Mouse (Mus musculus) limb, embryonic 12.5 days (tissue): ENCODE measurements at regions not wholly inside any gene's neighbourhood (a gene's known extent, or its start where the extent isn't known, plus 50 kb on each side); places are given as distances from the start of the nearest gene placed in this dataset.
A peak's percentile ranks its signal among the peaks of the same experiment; 100 is the strongest.

Experiments
- ATAC-seq: fragments of 200-750 bp; cut with Nextera tagmentation; 2 replicates; pipeline ENCODE4 v1.8.0; 2017; ENCODE audit warnings: low read depth, moderate TSS enrichment; ENCODE audit not compliant: insufficient number of reproducible peaks, insufficient read depth, low FRiP score, low TSS enrichment
- H3K27ac ChIP-seq: fragments of 300-500 bp; sonication (generic); 2 replicates; pipeline ENCODE4 v1.5.1; 2016; ENCODE audit warnings: mild to moderate bottlenecking, moderate library complexity
- H3K27me3 ChIP-seq: fragments of 300-500 bp; sonication (generic); 2 replicates; pipeline ENCODE4 v1.6.1; 2016; ENCODE audit warnings: mild to moderate bottlenecking, moderate library complexity
- H3K36me3 ChIP-seq: fragments of 300-500 bp; sonication (generic); 2 replicates; pipeline ENCODE4 v1.6.1; 2016; ENCODE audit warnings: mild to moderate bottlenecking, moderate library complexity
- H3K4me1 ChIP-seq: fragments of 300-500 bp; sonication (generic); replicated peaks from 2 replicates; pipeline ENCODE4 v1.6.1; 2016
- H3K4me2 ChIP-seq: fragments of 300-500 bp; sonication (generic); 2 replicates; pipeline ENCODE4 v1.6.1; 2016; ENCODE audit warnings: mild to moderate bottlenecking, moderate library complexity
- H3K4me3 ChIP-seq: fragments of 300-500 bp; sonication (generic); replicated peaks from 2 replicates; pipeline ENCODE4 v1.5.1; 2016; ENCODE audit warnings: mild to moderate bottlenecking
- H3K9ac ChIP-seq: fragments of 300-500 bp; sonication (generic); replicated peaks from 2 replicates; pipeline ENCODE4 v1.6.1; 2016; ENCODE audit warnings: mild to moderate bottlenecking, moderate library complexity
- H3K9me3 ChIP-seq: fragments of 300-500 bp; sonication (generic); 2 replicates; pipeline ENCODE4 v1.6.1; 2016; ENCODE audit warnings: mild to moderate bottlenecking, moderate library complexity
- WGBS: fragments of 180-500 bp; shearing (Covaris S2); methylation state at CpG from one replicate; pipeline ENCODE4 v1.1.7; 2016; 5-methylcytosine and 5-hydroxymethylcytosine counted together

DNA sequence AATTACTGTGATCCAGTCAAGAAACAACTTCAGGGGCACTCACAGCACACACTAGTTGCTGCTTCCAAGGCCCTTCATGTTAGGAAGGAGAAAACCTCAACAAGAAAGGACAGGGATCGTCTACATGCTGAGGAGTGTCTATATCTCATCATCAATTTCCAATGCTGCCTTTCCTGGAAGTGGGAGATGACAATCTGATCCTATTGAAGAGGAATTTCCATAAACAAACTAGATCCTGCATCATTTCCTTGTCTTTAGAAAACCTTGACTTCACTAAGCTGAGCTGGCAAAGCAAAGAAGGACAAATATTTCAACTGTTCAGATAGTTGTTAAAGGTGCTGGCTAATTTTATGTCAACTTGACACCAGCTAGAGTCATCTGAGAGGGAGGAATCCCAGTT is 83.5 kb upstream of the Rapgef5 start:
- no peaks in the 10 kb centered on the region for H3K27me3 ChIP-seq
- WGBS, result 70% methylated on average over 1 of the region's 1 CpGs
- H3K36me3 ChIP-seq, result no peaks in the 10 kb centered on the region
- no peak overlapping the region for H3K4me3 ChIP-seq
- no peaks in the 10 kb centered on the region for H3K9me3 ChIP-seq
- H3K4me1 ChIP-seq, result no peaks in the 10 kb centered on the region
- no peak overlapping the region for H3K9ac ChIP-seq
- no peak overlapping the region for H3K27ac ChIP-seq
- H3K4me2 ChIP-seq, result no peak overlapping the region
- ATAC-seq, result no peak

GRCm38 (mm10) chr12:117437011-117437410 is 79.3 kb upstream of the Rapgef5 start:
- Histone ChIP-seq H3K4me1 (no peaks in the 10 kb centered on the region), H3K9ac (no peak overlapping the region), H3K27me3 (no peaks in the 10 kb centered on the region), H3K27ac (no peak overlapping the region), H3K36me3 (no peaks in the 10 kb centered on the region), H3K9me3 (no peaks in the 10 kb centered on the region), H3K4me3 (no peak overlapping the region), H3K4me2 (no peak overlapping the region)
- ATAC-seq, result no peak
- 52% methylated on average over 4 of the region's 4 CpGs for WGBS

DNA sequence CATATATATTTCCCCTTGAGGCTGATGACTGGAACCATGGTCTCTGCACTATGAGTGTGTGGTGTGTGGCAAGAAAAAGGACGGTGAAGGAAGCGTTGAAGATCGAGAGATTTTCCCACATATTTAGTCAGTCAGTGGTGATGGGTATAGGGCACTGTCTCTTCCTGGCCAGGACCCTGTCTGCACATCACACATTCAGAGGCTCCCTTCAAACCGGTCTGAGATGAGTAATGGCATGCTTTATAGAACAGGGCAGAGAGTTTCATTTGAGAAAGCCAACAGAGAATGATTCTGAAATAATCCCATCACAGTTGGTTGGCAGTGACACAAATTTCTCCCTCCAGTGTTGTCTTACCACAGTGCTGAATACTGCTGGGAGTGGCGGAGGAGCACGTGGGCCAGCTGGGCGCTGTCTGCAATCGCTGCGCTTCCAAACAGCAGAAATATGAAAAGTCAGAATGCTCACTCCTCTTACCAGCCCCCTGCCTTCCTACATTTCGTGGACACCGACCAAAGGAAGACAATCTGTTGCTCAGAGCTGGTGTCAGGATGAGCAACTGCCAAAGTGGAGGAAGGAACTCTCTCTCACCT is 77.2 kb upstream of the Rapgef5 start:
- WGBS, result 80% methylated on average over 11 of the region's 11 CpGs
- no peak overlapping the region for H3K27ac ChIP-seq
- H3K9ac ChIP-seq, result no peak overlapping the region
- no peaks in the 10 kb centered on the region for H3K4me1 ChIP-seq
- H3K9me3 ChIP-seq, result no peaks in the 10 kb centered on the region
- H3K4me2 ChIP-seq, result no peak overlapping the region
- H3K4me3 ChIP-seq, result no peak overlapping the region
- ATAC-seq, result no peak
- H3K27me3 ChIP-seq, result no peaks in the 10 kb centered on the region
- no peaks in the 10 kb centered on the region for H3K36me3 ChIP-seq

DNA sequence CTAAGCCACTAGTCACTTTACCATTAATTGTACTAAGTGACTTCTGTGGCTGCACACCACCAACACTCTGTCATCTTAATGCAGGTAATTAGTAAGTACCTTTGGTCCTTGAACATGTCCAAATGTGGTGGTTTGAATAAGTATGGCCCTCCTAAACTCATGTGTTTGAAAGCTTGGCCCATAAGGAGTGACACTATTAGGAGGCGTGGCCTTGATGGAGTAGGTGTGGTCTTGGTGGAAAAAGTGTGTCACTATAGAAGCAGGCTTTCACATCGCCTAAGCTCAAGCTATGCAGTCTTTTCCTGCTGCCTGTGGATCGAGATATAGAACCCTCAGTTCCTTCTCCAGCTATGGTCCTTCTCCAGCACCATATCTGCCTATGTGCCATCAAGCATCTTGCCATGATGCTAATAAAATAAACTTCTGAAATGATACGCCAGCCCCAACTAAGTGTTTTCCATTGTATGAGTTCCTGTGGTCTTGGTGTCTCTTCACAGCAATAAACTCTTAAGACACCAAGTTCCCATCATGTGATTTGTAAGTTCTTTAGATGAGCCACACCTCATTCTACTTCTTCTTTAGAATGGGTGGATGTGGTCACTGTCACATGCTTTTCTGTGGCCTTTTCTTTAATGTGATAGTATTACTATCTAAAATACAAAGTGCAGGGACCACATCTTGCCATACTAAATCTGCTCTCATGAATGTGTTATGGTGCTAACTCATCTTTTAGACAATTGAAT is 71.9 kb upstream of the Rapgef5 start:
- WGBS, result 83% methylated on average over 4 of the region's 4 CpGs
- ATAC-seq, result no peak
- Histone ChIP-seq H3K27ac (no peak overlapping the region), H3K4me2 (no peak overlapping the region), H3K9me3 (no peaks in the 10 kb centered on the region), H3K36me3 (no peaks in the 10 kb centered on the region), H3K27me3 (no peaks in the 10 kb centered on the region), H3K9ac (no peak overlapping the region), H3K4me1 (peaks cover 10% of the 10 kb centered on the region), H3K4me3 (no peak overlapping the region)

DNA sequence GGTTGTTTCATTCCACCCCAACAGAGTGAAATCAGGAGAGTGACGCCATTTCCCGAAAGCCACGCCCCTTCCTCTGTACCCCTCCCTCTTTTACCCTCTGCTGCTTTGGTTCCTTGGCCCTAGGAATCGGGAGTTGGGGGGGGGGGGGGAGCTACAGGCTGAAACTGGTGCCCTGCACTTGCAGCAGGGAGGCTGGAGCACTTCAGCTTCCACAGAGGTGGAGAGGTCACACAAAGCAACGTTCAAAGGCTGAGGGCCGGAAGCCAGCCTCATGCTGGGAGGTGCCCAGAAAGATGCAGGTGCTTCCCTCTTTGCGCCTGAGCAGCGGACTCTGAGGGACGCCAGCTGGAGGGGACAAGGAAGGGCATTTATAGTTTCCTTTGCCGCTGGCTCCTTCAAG is 69.1 kb upstream of the Rapgef5 start:
- ATAC-seq, result 0 out of 2 replicates have a peak, but pooled peaks have one; percentile 59

DNA sequence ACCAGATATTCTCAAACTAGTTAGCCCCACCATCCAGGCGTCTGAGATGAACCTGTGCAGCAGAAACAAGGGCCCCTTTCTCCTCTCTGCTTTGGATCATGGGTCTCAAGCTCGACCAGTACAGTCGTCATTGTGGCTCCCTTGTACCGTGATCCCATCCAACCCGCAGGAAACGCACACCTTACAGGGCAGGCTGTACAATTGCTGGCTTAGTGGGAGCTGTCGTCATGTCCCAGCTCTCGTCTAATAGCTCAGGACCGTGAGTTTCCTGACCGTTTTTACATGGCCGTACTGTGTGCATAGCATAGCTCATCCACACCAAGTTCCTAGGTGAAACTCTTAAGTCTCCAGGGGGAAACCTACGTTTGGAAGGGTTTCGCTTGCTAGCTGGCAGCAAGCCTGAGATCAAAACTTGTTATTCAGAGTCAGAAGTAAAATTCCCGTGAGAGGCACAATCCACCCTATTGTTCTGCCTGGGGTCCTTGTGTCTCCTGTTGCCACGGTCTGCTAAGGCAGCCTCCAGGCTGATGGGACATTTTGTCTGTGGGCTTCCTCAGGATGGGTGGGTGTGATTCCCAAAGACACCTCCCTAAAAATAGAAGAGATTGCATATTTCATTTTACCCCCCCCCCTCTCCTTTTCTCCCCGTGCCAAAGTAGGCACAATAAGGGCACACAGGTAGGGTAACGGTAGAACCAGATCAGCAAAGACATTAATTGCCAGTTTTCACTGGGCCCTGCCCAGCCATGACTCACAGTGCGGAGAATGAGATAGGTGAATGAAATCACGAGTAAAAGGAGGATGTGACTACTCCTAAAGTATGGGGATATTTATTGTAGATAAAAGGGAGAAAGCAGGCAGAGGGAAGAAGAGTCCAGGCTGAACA is 68.2 kb upstream of the Rapgef5 start:
- Histone ChIP-seq H3K27me3 (no peaks in the 10 kb centered on the region), H3K4me3 (no peak overlapping the region), H3K9me3 (no peaks in the 10 kb centered on the region), H3K36me3 (no peaks in the 10 kb centered on the region), H3K4me1 (peaks cover 12% of the 10 kb centered on the region), H3K27ac (no peak overlapping the region), H3K9ac (no peak overlapping the region), H3K4me2 (peak overlapping the region; percentile 50)
- WGBS, result 67% methylated on average over 19 of the region's 19 CpGs
- no peak for ATAC-seq

More for the DNA sequence above, 69.1 kb upstream of the Rapgef5 start:
- 10% methylated on average over 10 of the region's 10 CpGs for WGBS
- Histone ChIP-seq H3K27me3 (no peaks in the 10 kb centered on the region), H3K4me2 (peak overlapping the region; percentile 50), H3K36me3 (no peaks in the 10 kb centered on the region), H3K4me1 (peaks cover 12% of the 10 kb centered on the region), H3K4me3 (0 out of 2 replicates have a peak overlapping the region, but pooled peaks have one; percentile 6), H3K27ac (0 out of 2 replicates have a peak overlapping the region, but pooled peaks have one; percentile 7), H3K9ac (no peak overlapping the region), H3K9me3 (no peaks in the 10 kb centered on the region)

DNA sequence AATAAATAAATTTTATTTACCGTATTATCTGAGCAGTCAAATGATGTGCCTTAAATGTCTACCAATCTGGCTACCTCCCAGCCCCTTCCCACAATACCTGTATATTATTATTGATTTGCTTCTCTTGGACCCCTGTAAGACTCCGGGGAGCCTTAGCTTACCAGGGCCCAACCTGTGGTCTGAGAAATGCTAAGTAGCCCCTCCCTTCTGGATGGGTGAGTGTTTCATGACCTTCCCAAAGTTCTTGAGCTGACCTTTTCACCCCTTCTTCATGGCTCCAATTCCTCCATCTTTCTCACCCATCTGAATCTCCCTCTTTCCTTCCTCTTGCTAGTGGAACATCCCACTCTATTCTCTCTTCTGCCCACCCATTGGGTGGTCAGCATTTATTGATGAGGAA is 67.2 kb upstream of the Rapgef5 start:
- Histone ChIP-seq H3K9me3 (no peaks in the 10 kb centered on the region), H3K4me2 (no peak overlapping the region), H3K27me3 (no peaks in the 10 kb centered on the region), H3K27ac (no peak overlapping the region), H3K36me3 (no peaks in the 10 kb centered on the region), H3K4me1 (peaks cover 12% of the 10 kb centered on the region), H3K4me3 (no peak overlapping the region), H3K9ac (no peak overlapping the region)
- 89% methylated on average over 2 of the region's 2 CpGs for WGBS
- no peak for ATAC-seq

DNA sequence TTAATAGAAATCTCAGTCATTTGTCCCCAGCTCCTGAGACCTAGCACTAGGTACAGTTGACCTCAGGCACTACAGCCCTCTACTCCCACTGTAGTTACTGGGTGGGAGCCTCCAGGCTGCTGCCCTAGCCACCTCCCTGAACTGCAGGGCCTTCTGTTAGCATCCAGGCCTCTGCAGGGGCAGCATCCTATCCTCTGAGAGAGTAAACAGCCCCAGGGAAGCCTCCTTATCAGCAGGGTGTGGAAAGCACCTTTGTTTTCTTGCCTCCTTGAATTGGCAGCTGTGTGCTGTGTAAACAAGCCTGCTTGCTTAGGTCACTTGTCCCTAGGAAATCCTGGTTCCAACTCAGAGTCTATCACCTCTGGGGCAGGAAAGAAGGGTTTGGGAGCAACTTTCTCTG is 66.2 kb upstream of the Rapgef5 start:
- Histone ChIP-seq H3K9ac (no peak overlapping the region), H3K4me2 (no peak overlapping the region), H3K27me3 (no peaks in the 10 kb centered on the region), H3K4me3 (no peak overlapping the region), H3K36me3 (no peaks in the 10 kb centered on the region), H3K9me3 (no peaks in the 10 kb centered on the region), H3K4me1 (peaks cover 12% of the 10 kb centered on the region), H3K27ac (no peak overlapping the region)
- ATAC-seq, result no peak

DNA sequence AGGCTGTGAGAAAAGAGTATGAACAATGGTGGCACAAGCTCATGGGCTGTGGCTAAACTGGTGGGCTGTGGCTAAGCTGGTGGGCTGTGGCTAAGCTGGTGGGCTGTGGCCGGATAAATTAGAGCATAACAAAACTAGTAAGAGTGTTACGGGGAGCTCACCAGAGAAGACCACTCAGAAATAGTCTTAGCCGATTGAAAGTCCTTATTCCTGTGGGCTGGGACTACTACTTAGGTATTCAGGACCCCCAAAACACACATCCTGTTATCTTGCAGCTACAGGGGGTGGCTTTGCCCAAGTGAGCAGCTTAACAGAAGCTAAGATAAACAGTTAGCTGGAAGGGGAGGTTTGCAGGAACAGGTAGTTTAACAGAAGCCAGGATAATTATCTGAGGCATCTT is 65.4 kb upstream of the Rapgef5 start:
- ATAC-seq, result no peak
- H3K4me2 ChIP-seq, result no peak overlapping the region
- WGBS, result 75% methylated on average over 3 of the region's 3 CpGs

GRCm38 (mm10) chr12:117451441-117451840 is 64.8 kb upstream of the Rapgef5 start:
- 52% methylated on average over 4 of the region's 4 CpGs for WGBS
- ATAC-seq, result no peak
- peaks cover 12% of the 10 kb centered on the region for H3K4me1 ChIP-seq

More for the DNA sequence above, 65.4 kb upstream of the Rapgef5 start:
- Histone ChIP-seq H3K27me3 (no peaks in the 10 kb centered on the region), H3K4me1 (peaks cover 12% of the 10 kb centered on the region), H3K36me3 (no peaks in the 10 kb centered on the region), H3K9me3 (no peaks in the 10 kb centered on the region), H3K9ac (no peak overlapping the region), H3K27ac (no peak overlapping the region), H3K4me3 (no peak overlapping the region)

GRCm38 (mm10) chr12:117455800-117456199 is 60.5 kb upstream of the Rapgef5 start:
- Histone ChIP-seq H3K27me3 (0 out of 2 replicates have a peak, but pooled peaks cover 3% of the 10 kb centered on the region), H3K4me3 (no peak overlapping the region), H3K36me3 (no peaks in the 10 kb centered on the region), H3K27ac (no peak overlapping the region), H3K4me1 (peaks cover 9% of the 10 kb centered on the region; the same call in 1 of the 2 replicates), H3K9me3 (no peaks in the 10 kb centered on the region), H3K4me2 (no peak overlapping the region), H3K9ac (no peak overlapping the region)
- WGBS, result 83% methylated on average over 7 of the region's 7 CpGs
- ATAC-seq, result no peak

More at GRCm38 (mm10) chr12:117451441-117451840, 64.8 kb upstream of the Rapgef5 start:
- Histone ChIP-seq H3K9me3 (no peaks in the 10 kb centered on the region), H3K4me2 (no peak overlapping the region), H3K36me3 (no peaks in the 10 kb centered on the region), H3K27ac (no peak overlapping the region), H3K9ac (no peak overlapping the region), H3K4me3 (no peak overlapping the region), H3K27me3 (no peaks in the 10 kb centered on the region)
